Mouse (Mus musculus) cerebellum, adult 2 months (tissue): Measurements from ENCODE around the gene Oaf.

ENCODE experiments used
- CTCF ChIP-seq: fragments of 200-500 bp; IDR thresholded peaks from 2 replicates; pipeline ENCODE4 v1.5.1; 2011; ENCODE audit warnings: low read depth, mild to moderate bottlenecking, control low read depth, low read length, moderate library complexity, borderline replicate concordance; ENCODE audit not compliant: insufficient read depth
- POLR2A ChIP-seq: fragments of 200-500 bp; IDR thresholded peaks from 2 replicates; pipeline ENCODE4 v1.6.1; 2011; ENCODE audit warnings: low read length, control low read depth, borderline replicate concordance; ENCODE audit not compliant: insufficient read depth

DNA sequence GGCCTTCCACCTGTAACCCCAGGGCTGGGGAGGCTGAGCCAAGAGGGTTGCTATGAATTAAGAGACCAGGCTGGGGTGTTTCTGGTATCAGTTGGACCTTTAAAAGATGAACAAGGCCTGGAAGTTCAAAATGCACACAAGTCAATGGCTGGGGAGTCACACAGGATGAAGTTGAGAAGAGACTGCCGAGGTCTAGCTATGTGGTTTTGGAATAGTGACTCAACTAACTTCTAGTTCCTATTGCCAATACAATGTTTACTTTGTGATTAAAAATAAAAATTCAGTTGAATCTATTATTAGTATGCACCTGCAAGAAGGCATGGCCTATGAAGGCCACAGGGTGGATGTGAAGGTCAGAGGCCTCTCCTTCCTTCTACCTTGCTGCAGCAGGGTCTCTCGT, 12.1 kb upstream of the Oaf start:
- TF ChIP-seq POLR2A, result no peak
- no peak for TF ChIP-seq CTCF
